Mouse (Mus musculus) heart, embryonic 16.5 days (tissue): ENCODE results near the gene Itgb7. TPM values are rescaled to one million over a fixed set of nuclear protein-coding genes. Genes with fewer than 3 reads are reported as not detected.

Source experiments
- ATAC-seq: fragments of 200-750 bp; cut with Nextera tagmentation; replicated peaks from 2 replicates; pipeline ENCODE4 v1.8.0; 2017; ENCODE audit warnings: moderate number of reproducible peaks; ENCODE audit not compliant: insufficient read depth, low FRiP score; ENCODE audit errors: extremely low read depth
- H3K27ac ChIP-seq: fragments of 300-500 bp; sonication (generic); 2 replicates; pipeline ENCODE4 v1.5.1; 2014; ENCODE audit warnings: mild to moderate bottlenecking, low read length, control low read depth, moderate library complexity
- H3K27me3 ChIP-seq: fragments of 300-500 bp; sonication (generic); 2 replicates; pipeline ENCODE4 v1.6.1; 2014; ENCODE audit warnings: low read length, mixed read lengths; ENCODE audit not compliant: control insufficient read depth, insufficient read depth
- H3K36me3 ChIP-seq: fragments of 300-500 bp; sonication (generic); 2 replicates; pipeline ENCODE4 v1.6.1; 2014; ENCODE audit not compliant: control insufficient read depth, insufficient read depth
- H3K4me1 ChIP-seq: fragments of 300-500 bp; sonication (generic); 2 replicates; pipeline ENCODE4 v1.6.1; 2014; ENCODE audit warnings: low read length, mixed read lengths; ENCODE audit not compliant: control insufficient read depth, insufficient read depth
- H3K4me2 ChIP-seq: fragments of 300-500 bp; sonication (generic); 2 replicates; pipeline ENCODE4 v1.6.1; 2014; ENCODE audit warnings: low read depth, mild to moderate bottlenecking, control low read depth, low read length
- H3K4me3 ChIP-seq: fragments of 300-500 bp; sonication (generic); 2 replicates; pipeline ENCODE4 v1.5.1; 2014; ENCODE audit warnings: mild to moderate bottlenecking, control low read depth, low read length
- H3K9ac ChIP-seq: fragments of 300-500 bp; sonication (generic); 2 replicates; pipeline ENCODE4 v1.6.1; 2014; ENCODE audit warnings: low read length, control low read depth
- H3K9me3 ChIP-seq: fragments of 300-500 bp; sonication (generic); replicated peaks from 2 replicates; pipeline ENCODE4 v1.6.1; 2016; ENCODE audit warnings: low read length; ENCODE audit not compliant: control insufficient read depth
- WGBS: fragments of 180-500 bp; shearing (Covaris S2); extraction: QIAGEN DNeasy Blood & Tissue Kit; methylation state at CpG from one replicate; pipeline ENCODE4 v1.1.7; 2014; 5-methylcytosine and 5-hydroxymethylcytosine counted together
- polyA plus RNA-seq: library from polyadenylated mRNA; unstranded; fragments of >200 nt; fragmentation: Nextera tagmentation; extraction: Ambion mirVana; gene quantifications from 2 replicates; pipeline ENCODE4 v1.2.1, GENCODE M21; 2015

The Itgb7 gene
- polyA plus RNA-seq, 1 experiment from 2014 or later = 6.9 TPM

DNA sequence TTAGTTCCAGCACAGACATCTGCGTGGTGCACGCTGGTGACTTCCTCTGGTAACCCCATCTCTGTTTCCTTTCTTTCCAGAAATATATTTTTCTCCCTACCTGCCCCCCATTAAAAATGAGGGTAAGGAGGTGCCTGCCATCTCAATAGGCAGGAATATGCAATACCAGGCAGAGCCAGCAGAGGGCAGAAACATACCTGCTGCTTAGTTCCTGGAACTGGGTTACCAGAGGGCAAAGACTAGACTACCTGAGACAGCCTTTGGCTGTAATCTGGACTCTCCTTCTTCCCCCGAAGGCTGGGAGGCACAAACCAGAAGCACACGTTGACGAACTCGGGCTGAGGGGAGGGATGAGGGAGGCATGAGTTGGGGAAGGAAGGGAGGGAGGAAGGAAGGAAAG lies 53.5 kb downstream of the Itgb7 start:
- no peak overlapping the region for H3K27ac ChIP-seq
- no peaks in the 10 kb centered on the region for H3K27me3 ChIP-seq
- H3K36me3 ChIP-seq = peaks cover 9% of the 10 kb centered on the region; the same call in 1 of the 2 replicates
- no peaks in the 10 kb centered on the region for H3K4me1 ChIP-seq
- no peak for ATAC-seq
- 6% methylated on average over 6 of the region's 6 CpGs for WGBS
- peaks cover 6% of the 10 kb centered on the region for H3K9me3 ChIP-seq
- H3K4me3 ChIP-seq = no peak overlapping the region
- H3K4me2 ChIP-seq = no peak overlapping the region
- H3K9ac ChIP-seq = no peak overlapping the region

DNA sequence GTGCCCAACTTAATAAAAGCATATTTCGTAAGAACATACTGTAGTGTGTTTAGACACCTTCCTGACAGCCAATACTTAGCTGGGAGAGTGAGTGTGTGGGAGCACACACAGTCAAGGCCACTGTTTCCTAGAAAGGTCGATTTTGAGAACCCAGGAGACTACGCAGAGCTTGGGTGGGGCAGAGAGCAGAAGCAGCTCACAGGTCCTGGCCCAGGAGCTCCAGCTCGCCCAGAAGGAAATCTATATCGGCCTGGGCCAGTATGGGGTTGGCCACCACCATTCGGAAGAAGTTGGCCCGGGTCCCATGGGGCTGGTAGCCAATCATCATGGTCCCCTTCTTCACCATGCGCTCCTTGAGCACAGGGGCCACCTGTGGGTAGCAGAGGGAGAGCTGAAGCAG lies 54.3 kb downstream of the Itgb7 start:
- Histone ChIP-seq H3K27ac (no peak overlapping the region), H3K9me3 (peaks cover 6% of the 10 kb centered on the region), H3K4me1 (no peaks in the 10 kb centered on the region), H3K4me2 (no peak overlapping the region), H3K36me3 (peaks cover 9% of the 10 kb centered on the region; the same call in 1 of the 2 replicates), H3K9ac (no peak overlapping the region), H3K4me3 (no peak overlapping the region), H3K27me3 (no peaks in the 10 kb centered on the region)
- WGBS = 83% methylated on average over 8 of the region's 8 CpGs
- no peak for ATAC-seq

DNA sequence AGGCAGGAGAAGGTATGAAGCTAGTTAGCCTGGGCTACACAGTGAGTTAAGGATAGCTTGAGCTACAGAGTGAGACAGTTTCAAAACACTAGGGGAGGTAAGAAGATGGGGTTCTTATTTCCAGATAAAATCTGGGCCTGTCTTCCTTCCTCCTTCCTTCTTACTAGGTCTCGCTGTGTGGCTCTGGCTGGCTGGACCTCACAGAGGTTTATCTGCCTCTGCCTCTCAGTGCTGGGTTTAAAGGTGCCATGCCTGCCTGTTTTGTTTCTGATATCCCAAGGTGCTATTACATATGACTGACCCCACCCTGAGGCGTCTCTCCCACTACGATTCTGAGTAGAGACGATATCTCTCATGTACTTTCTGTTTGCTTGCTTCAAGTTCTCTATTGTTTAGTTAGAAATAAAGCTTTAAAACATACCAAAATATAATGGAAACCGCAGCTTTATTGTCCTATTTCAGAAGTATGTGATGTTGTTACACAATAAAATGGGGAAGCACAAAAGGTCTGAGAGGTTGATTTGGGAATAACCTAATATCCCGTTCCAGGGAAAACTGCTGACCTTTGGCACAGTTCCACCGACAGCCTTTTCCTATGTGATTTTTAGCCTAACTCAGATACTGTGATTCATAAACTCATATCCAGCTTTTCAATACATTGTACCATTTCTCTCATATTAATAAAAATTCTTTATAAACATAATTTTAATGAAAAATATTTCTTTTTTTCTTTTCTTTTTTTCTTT lies 55.0 kb downstream of the Itgb7 start:
- Histone ChIP-seq H3K9ac (no peak overlapping the region), H3K4me1 (no peaks in the 10 kb centered on the region), H3K27me3 (no peaks in the 10 kb centered on the region), H3K4me2 (no peak overlapping the region), H3K36me3 (peaks cover 9% of the 10 kb centered on the region; the same call in 1 of the 2 replicates), H3K27ac (no peak overlapping the region), H3K4me3 (no peak overlapping the region), H3K9me3 (peaks cover 6% of the 10 kb centered on the region)
- no peak for ATAC-seq
- 79% methylated on average over 7 of the region's 7 CpGs for WGBS

DNA sequence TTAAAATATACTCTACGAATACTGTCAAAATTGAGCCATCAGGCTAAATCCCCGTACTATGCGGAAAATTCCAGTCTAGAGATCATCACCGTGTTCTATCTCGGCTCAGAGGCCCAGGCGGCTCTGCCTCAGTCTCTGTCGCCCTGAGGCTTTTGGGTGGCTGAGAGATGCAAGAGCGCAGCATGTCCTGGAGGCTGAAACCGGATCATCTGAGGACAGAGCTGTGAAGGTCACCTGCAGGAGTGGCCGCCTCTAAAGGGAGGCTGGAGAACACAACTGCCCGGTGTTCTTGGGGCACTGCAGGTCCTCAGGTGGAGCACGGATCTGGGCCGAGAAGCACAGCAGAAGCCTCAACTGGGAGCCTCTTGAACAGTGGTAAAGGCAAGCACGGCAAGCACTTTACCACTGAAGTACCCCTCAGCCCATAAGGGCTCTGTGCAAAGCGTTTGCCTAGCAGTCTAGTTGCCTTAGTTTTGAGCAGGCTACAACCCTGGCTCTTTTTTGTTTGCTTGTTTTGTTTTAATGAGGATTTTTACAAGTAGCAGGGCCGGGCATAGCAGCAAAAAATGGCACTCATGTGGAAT lies 55.9 kb downstream of the Itgb7 start:
- Histone ChIP-seq H3K4me2 (no peak overlapping the region), H3K9ac (no peak overlapping the region), H3K27ac (no peak overlapping the region), H3K36me3 (peaks cover 9% of the 10 kb centered on the region; the same call in 1 of the 2 replicates), H3K4me3 (no peak overlapping the region), H3K27me3 (no peaks in the 10 kb centered on the region), H3K9me3 (peaks cover 6% of the 10 kb centered on the region), H3K4me1 (no peaks in the 10 kb centered on the region)
- ATAC-seq = no peak
- WGBS = 76% methylated on average over 16 of the region's 16 CpGs

DNA sequence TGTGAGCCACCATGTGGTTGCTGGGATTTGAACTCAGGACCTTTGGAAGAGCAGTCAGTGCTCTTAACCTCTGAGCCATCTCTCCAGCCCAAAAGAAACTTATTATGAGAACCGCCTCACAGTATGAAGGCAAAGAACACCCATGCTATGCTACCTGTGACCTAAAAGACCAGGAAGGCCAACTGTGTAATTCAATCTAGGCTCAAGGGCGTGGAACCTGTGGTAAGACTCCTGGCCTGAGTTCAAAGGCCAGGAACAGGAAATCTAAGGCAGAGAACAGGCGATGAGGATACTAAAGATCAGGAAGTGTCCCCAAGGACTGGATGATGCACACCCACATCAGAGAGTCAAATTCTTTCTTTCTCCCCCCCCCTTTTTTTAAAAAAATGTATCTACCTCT lies 58.2 kb downstream of the Itgb7 start:
- H3K4me3 ChIP-seq = no peak overlapping the region
- WGBS = 85% methylated on average over 3 of the region's 3 CpGs
- ATAC-seq = no peak
- no peak overlapping the region for H3K4me2 ChIP-seq
- H3K9me3 ChIP-seq = peaks cover 6% of the 10 kb centered on the region
- no peak overlapping the region for H3K27ac ChIP-seq
- peaks cover 9% of the 10 kb centered on the region; the same call in 1 of the 2 replicates for H3K36me3 ChIP-seq
- no peaks in the 10 kb centered on the region for H3K27me3 ChIP-seq
- no peaks in the 10 kb centered on the region for H3K4me1 ChIP-seq
- H3K9ac ChIP-seq = no peak overlapping the region

DNA sequence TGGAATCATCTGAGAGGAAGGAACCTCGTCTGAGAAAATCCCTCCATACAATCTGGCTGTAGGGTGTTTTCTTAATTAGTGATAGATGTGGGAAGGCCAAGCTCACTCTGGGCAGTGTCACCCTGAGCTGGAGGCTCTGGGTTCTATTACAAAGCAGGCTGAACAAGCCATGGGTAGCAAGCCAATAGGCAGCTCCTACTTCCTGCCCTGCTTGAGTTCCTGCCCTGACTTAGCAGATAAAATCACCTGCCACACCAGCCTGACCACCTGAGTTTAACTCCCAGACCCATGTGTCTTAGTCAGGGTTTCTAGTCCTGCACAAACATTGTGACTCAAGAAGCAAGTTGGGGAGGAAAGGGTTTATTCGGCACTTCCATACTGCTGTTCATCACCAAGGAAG lies 62.7 kb downstream of the Itgb7 start:
- Histone ChIP-seq H3K9ac (no peak overlapping the region), H3K4me1 (peaks cover 12% of the 10 kb centered on the region), H3K36me3 (no peaks in the 10 kb centered on the region), H3K4me3 (no peak overlapping the region), H3K4me2 (no peak overlapping the region), H3K9me3 (0 out of 2 replicates have a peak, but pooled peaks cover under 1% of the 10 kb centered on the region), H3K27me3 (no peaks in the 10 kb centered on the region), H3K27ac (no peak overlapping the region)
- WGBS = 67% methylated on average over 2 of the region's 2 CpGs
- ATAC-seq = no peak

DNA sequence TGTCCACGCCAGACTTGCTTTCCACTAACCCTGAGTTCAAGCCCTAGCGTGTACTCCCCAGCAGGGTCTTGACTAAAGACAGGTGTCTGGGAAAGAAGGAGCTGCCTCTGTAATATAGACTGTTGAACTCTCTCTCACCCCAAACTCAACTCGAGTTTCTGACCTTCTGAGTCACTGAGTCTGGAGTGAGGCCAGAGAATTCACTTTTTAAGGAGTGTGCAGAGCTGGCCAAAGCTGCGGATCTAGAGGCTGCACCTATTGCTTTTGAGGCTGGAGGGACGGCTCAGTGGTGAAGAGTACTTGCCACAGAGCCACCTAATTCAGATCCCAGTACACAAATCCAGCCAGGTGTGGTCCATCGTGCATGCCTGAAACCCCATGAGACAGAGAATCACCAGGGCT lies 64.1 kb downstream of the Itgb7 start:
- Histone ChIP-seq H3K27ac (peak overlapping the region; percentile 57), H3K27me3 (no peaks in the 10 kb centered on the region), H3K4me1 (peaks cover 12% of the 10 kb centered on the region), H3K36me3 (no peaks in the 10 kb centered on the region), H3K4me3 (no peak overlapping the region), H3K4me2 (no peak overlapping the region), H3K9ac (peak overlapping the region; percentile 26; the same call in 1 of the 2 replicates), H3K9me3 (no peaks in the 10 kb centered on the region)
- WGBS = 31% methylated on average over 6 of the region's 6 CpGs
- ATAC-seq = peak; percentile 67

Other genes starting within 250 kb of the Itgb7 start
- gene Krt8, start 227.5 kb downstream of the Itgb7 start, polyA plus RNA-seq = 132 and 209 TPM in 2 replicates
- 127 and 215 TPM in 2 replicates for gene Krt18, start 203.8 kb downstream of the Itgb7 start, polyA plus RNA-seq
- 71.5 and 75.0 TPM in 2 replicates for gene Eif4b, start 158.2 kb downstream of the Itgb7 start, polyA plus RNA-seq
- gene Tns2, start 131.5 kb downstream of the Itgb7 start, polyA plus RNA-seq = 33.2 and 35.1 TPM in 2 replicates
- 19.8 and 21.8 TPM in 2 replicates for gene Spryd3, start 95.7 kb downstream of the Itgb7 start, polyA plus RNA-seq
- gene Igfbp6, start 87.6 kb downstream of the Itgb7 start, polyA plus RNA-seq = 11.9 and 15.0 TPM in 2 replicates
- gene Soat2, start 81.4 kb downstream of the Itgb7 start, polyA plus RNA-seq = 0.24 and 0.42 TPM in 2 replicates
- 30.2 and 33.2 TPM in 2 replicates for gene Zfp740, start 28.7 kb downstream of the Itgb7 start, polyA plus RNA-seq
- 38.3 and 43.7 TPM in 2 replicates for gene Csad, start 27.2 kb downstream of the Itgb7 start, polyA plus RNA-seq
- 8.9 and 11.8 TPM in 2 replicates for gene Rarg, start 25.6 kb upstream of the Itgb7 start, polyA plus RNA-seq
- gene Gm9918, start 38.6 kb upstream of the Itgb7 start, polyA plus RNA-seq = 0.11 and 0.12 TPM in 2 replicates
- 43.8 and 49.4 TPM in 2 replicates for gene Mfsd5, start 47.5 kb upstream of the Itgb7 start, polyA plus RNA-seq
- gene Espl1, start 64.3 kb upstream of the Itgb7 start, polyA plus RNA-seq = 18.2 and 21.1 TPM in 2 replicates
- gene Pfdn5, start 94.2 kb upstream of the Itgb7 start, polyA plus RNA-seq = 274 and 277 TPM in 2 replicates
- gene Myg1, start 99.8 kb upstream of the Itgb7 start, polyA plus RNA-seq = 56.6 and 67.9 TPM in 2 replicates
- 49.3 and 55.6 TPM in 2 replicates for gene Aaas, start 118.8 kb upstream of the Itgb7 start, polyA plus RNA-seq
- gene Sp7, start 135.2 kb upstream of the Itgb7 start, polyA plus RNA-seq = 0.11 and 0.20 TPM in 2 replicates
- 5.0 and 5.5 TPM in 2 replicates for gene Sp1, start 174.2 kb upstream of the Itgb7 start, polyA plus RNA-seq
- gene Amhr2, start 213.4 kb upstream of the Itgb7 start, polyA plus RNA-seq = 6.6 and 7.6 TPM in 2 replicates
- gene Prr13, start 227.1 kb upstream of the Itgb7 start, polyA plus RNA-seq = 86.7 and 92.2 TPM in 2 replicates
- 136 and 140 TPM in 2 replicates for gene Pcbp2, start 238.6 kb upstream of the Itgb7 start, polyA plus RNA-seq